Mouse (Mus musculus) right cerebral cortex, postnatal 14 days (tissue): ENCODE results near the gene Ptbp3.

Experiments used
- DNase-seq: peaks from one replicate; pipeline ENCODE4 v3.0.0; 2022

The Ptbp3 gene

DNA sequence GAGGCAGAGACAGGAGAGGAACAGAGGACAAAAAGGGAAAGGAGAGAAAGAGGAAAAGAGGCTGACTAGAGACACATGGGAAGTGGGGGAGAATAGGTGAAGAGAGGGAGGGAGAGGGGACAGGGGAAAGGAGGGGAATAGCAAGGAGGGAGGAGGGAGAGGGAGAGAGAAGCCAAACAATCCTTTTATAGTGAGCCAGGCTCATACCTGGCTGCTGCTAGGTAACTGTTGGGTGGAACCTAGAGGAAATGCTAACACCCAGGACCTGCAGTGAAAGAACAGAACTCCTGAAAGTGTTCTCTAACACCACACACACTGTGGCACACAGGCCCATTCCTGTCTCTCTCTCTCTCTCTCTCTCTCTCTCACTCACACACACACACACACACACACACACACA lies 126.4 kb downstream of the Ptbp3 start:
- DNase-seq, result no peak

DNA sequence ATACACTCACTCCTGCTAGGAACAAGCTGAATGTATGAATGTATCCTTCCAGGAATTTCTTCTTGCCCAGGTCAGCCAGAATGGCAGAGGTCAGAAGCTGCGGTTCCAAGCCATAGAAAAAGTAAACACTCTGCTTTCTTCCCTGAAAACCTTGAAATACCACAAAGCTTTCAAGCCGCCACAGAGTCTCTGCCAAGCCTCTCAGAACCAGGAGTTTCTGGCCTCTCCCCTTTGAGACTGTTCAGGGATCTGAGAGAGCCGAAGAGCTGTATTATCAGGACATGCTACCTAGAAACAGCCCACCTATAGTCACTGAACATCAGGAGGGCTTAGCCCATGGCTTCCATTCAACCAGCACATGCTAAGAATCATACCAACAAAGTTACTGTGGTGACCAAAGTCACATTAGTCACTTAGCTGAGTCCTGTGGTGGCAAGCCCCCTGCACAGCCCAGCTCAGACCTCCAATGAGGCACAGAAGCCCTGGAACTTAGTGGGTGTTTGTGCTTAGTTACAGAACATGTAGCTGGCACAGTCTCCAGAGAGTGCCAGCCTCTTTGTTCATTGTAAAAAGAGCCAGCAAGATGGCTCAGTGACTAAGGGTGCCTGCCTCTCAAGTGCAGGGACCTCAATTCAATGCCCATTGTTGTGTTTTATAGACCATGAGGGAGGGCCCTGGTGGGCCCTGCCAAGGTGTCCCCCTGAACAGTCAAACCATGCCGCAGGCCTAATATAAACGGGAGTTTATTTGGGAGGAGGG lies 127.0 kb downstream of the Ptbp3 start:
- no peak for DNase-seq
